Mouse (Mus musculus) lung, postnatal 10 days (tissue): ENCODE measurements around the gene Gpc6.

Experiments
- DNase-seq: peaks from one replicate; pipeline ENCODE4 v3.0.0; 2021

Gpc6 gene

GRCm38 (mm10) chr14:117757790-117758358, 832.8 kb downstream of the Gpc6 start:
- DNase-seq: no peak

DNA sequence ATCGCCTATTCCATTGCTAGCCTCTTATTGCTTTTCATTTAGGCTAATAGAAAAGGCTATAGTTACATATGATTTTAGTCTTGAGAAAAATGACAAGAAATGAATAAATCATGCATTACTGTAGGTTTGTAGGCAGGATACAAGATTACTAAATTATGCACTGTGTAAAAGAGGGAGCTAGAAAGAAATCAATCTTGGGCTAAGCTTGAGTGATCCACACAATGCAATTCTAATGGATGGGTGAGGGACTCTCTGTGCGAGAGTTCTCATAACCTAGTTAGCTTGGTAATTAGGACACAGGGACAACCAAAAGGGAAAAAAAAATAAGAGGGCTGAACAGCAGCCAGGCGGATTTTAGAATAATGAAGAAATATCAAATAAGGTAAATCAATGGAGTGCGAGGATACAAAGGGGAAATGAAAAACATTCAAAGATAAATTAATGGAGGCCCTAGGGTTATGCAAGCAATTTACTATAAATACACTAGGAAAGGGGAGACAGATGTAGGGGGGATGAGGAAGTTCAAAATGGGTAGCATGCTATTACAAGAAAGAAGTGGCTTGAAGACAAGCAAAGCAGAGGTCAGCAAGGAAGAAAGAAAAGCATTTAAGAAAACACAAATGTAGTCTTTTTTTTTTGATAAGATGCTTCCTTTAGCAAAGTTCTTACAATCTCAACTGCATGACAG, 835.9 kb downstream of the Gpc6 start:
- no peak for DNase-seq

GRCm38 (mm10) chr14:117762934-117763333, 837.8 kb downstream of the Gpc6 start:
- DNase-seq: no peak

GRCm38 (mm10) chr14:117767861-117768260, 842.7 kb downstream of the Gpc6 start:
- no peak for DNase-seq

DNA sequence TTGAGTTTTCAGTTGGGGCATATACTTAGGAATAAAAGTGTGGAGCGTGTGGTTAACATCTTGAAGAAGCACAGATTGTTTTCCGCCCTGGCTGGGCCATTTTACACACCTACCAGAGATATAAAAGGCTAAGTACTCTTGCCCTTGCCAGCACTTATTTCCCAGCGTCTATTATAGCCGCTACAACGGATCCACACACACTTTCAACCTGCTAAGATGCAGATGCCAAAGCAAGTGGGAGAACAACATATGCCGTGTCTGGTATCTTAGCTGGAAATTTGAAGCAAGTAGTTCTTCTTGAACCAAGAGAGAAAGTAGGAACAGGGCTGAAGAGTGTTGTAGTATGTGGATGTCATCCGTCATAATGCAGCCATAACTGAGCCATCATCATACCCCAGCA, 843.6 kb downstream of the Gpc6 start:
- DNase-seq: no peak

- DNase-seq: no peak
These were observed 848.3 kb downstream of the Gpc6 start for GRCm38 (mm10) chr14:117773373-117773772.

GRCm38 (mm10) chr14:117777866-117778500, 852.9 kb downstream of the Gpc6 start:
- DNase-seq: no peak

DNA sequence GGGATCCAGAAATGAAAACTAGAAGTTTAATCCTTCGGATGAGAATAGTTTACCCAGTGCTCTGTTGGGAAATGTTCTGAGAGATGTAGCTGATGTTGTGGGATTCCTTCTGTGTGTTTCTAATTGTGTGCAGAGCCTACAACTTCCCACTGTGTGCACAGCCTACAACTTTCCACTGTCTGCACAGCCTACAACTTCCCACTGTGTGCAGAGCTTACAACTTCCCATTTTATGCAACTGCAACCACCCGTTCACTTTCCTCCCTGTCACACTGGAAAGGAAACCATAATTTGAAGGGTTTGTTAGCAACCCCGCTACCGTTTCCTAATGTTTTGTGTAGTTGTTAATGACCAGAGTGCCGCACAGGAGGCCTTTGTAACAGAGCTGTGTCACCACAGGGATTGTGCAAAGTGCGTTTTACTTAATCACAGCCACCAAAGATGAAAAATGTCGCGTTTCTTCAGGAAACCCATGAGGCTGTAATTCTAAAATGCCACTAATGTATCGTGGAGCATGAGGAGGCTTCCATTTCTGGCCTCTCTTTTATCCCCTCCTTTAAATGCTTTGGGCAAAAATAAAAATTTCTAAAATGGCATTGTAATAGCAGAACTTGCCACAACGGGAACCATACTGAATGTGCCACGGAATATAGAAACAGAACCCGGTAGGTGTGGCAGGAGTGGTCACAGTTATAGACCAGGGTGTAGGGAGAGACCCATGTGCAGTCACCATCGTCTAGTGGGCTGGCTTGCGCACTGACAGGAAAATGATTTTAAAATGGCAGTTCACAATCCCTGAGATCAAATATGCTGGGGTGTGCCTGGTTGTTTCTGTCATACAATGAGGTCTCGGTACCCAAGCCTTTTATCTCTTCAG, 853.7 kb downstream of the Gpc6 start:
- DNase-seq: no peak

DNA sequence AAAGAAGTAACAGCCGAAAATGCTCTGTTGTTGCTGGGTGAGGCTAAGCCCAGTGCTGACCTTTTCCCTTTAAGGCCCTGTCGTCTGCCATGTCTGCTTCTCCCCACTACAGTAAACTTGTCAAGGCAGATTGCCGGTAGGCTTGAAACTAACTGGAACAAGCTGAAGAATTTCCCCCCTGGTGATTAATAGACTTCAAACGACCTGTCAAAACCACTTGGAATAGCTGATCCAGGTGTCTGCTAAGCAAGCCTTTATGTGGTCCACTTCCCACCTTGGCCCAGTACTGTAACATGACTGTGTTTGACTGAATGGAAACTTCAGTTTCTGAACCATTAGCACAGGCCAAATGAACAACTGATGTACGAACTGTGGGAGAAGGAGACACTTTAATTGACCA, 856.6 kb downstream of the Gpc6 start:
- no peak for DNase-seq

- no peak for DNase-seq
These were observed 858.7 kb downstream of the Gpc6 start for GRCm38 (mm10) chr14:117783671-117784262.

GRCm38 (mm10) chr14:117784960-117785359, 859.8 kb downstream of the Gpc6 start:
- DNase-seq: no peak

- DNase-seq: no peak
These were observed 860.5 kb downstream of the Gpc6 start for GRCm38 (mm10) chr14:117785507-117786085.

- no peak for DNase-seq
These were observed 861.5 kb downstream of the Gpc6 start for GRCm38 (mm10) chr14:117786647-117787046.

GRCm38 (mm10) chr14:117794874-117795273, 869.8 kb downstream of the Gpc6 start:
- no peak for DNase-seq

- no peak for DNase-seq
These were observed 871.5 kb downstream of the Gpc6 start for GRCm38 (mm10) chr14:117796661-117797060.

- no peak for DNase-seq
These were observed 875.3 kb downstream of the Gpc6 start for GRCm38 (mm10) chr14:117800399-117800798.

DNA sequence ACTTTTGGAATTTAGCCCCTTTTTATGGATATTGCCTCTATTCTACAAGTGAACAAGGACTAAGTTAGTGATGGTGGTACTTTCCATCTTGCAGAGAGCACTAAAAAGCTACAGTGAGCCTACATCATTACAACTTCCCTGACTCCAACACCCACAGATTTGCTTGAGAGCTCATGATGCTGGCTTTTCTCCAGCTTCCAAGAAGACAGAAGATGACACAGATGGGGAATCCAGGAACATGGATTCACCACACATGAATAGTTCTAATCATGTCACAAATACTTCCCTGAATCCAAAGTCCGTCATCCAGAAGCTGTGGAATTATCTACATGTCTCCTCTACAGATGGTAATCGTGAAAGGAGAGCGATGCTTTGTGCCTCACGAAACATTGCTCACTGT, 882.7 kb downstream of the Gpc6 start:
- no peak for DNase-seq

GRCm38 (mm10) chr14:117808326-117808725, 883.2 kb downstream of the Gpc6 start:
- no peak for DNase-seq

DNA sequence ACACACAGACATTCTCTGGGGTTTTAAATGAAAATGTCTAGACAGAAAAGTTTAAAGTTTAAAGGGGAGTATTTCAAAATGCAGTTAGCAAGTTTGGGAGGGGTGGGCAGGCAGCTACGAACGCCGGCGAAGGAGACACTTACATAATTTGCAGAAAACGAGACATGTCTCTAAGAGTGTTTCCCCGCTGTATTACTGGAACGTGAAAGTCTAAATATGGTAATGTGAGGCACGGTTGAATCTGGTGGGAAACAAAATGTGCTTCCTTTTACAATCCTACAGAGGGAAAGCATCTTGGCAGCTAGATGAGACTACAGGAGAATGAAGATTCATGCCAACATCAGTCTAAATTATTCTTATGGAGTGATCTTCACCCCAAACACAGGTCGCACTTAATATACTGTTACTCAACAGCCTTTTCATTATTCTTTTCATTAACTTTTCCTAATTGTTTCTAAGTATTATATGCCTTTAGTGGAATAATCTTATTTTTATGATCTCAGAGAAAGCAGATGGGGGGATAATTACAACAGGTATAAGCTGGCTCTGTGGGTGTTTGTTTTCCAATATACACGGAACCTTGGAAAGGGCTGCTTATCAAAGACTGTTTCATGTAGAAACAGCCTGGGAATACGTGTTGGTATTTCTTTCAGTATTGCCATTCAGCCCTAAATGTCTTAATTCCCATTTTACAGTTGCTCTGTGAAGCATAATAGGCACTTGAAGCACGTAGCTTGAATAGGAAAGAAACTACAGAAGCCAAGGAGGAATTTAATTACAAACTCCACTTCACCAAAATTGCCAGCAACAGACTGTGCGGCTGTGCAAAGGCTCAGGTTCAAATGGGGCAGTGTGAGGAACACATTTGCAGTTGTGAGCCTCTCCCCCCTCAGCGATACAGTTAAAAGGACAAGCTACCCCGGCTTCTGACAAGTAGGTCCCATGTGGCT, 885.5 kb downstream of the Gpc6 start:
- DNase-seq: no peak

GRCm38 (mm10) chr14:117813473-117813872, 888.4 kb downstream of the Gpc6 start:
- no peak for DNase-seq

GRCm38 (mm10) chr14:117816008-117816407, 890.9 kb downstream of the Gpc6 start:
- no peak for DNase-seq
